In genomic region chr3:144381431-144381980, GRCm38 (mm10) we compare ENCODE assay signal across 9 mouse cellular contexts.
DNase-seq lines count a peak whose midpoint lies in the region; ATAC-seq lines count a peak whose summit lies in the region.
"Had no signal": no experiment of that assay in that cellular context is flagged by ENCODE, and none has a peak within 500 bp of the region (broad histone marks: within the 10 kb centered on the region; RNA-seq: fewer than 3 reads in every experiment).

No protein-coding gene starts in this region.

- 12% methylated on average over 15 of the region's 16 CpGs for WGBS in kidney, embryonic 14.5 days
- WGBS in embryonic facial prominence, embryonic 10.5 days = 39% methylated on average over 16 of the region's 16 CpGs
- WGBS in midbrain, embryonic 13.5 days = 52% methylated on average over 16 of the region's 16 CpGs

- ATAC-seq in kidney, embryonic 14.5 days (ENCODE audit: low FRiP score, low TSS enrichment) = peak; percentile 81
- ATAC-seq in midbrain, embryonic 13.5 days = no peak

- H3K9ac ChIP-seq in kidney, embryonic 14.5 days (ENCODE audit: low read depth, low read length) = no peak overlapping the region
- no peak overlapping the region for H3K9ac ChIP-seq in midbrain, embryonic 13.5 days (replicated peaks)

- peak overlapping the region; percentile 31 for H3K4me3 ChIP-seq in kidney, embryonic 14.5 days (ENCODE audit: low read length)
- peak overlapping the region; percentile 46 for H3K4me3 ChIP-seq in embryonic facial prominence, embryonic 10.5 days
- H3K4me3 ChIP-seq in midbrain, embryonic 13.5 days (replicated peaks) = no peak overlapping the region

- H3K4me1 ChIP-seq in kidney, embryonic 14.5 days (ENCODE audit: control insufficient read depth, insufficient read depth, low read length) = no peaks in the 10 kb centered on the region
- peaks cover 49% of the 10 kb centered on the region for H3K4me1 ChIP-seq in embryonic facial prominence, embryonic 10.5 days
- peaks cover 27% of the 10 kb centered on the region for H3K4me1 ChIP-seq in midbrain, embryonic 13.5 days (replicated peaks)

- H3K9me3 ChIP-seq in kidney, embryonic 14.5 days (ENCODE audit: control insufficient read depth, low read length) = no peaks in the 10 kb centered on the region
- H3K9me3 ChIP-seq in embryonic facial prominence, embryonic 10.5 days = no peaks in the 10 kb centered on the region
- no peaks in the 10 kb centered on the region for H3K9me3 ChIP-seq in midbrain, embryonic 13.5 days
- H3K9me3 ChIP-seq: G1E had no signal

- peak overlapping the region; percentile 53 for H3K4me2 ChIP-seq in kidney, embryonic 14.5 days (replicated peaks; ENCODE audit: low read depth, low read length)
- H3K4me2 ChIP-seq in midbrain, embryonic 13.5 days (replicated peaks) = peak overlapping the region; percentile 51

- H3K36me3 ChIP-seq in kidney, embryonic 14.5 days (ENCODE audit: control insufficient read depth, insufficient read depth, low read length) = no peaks in the 10 kb centered on the region
- no peaks in the 10 kb centered on the region for H3K36me3 ChIP-seq in embryonic facial prominence, embryonic 10.5 days (replicated peaks)
- H3K36me3 ChIP-seq in midbrain, embryonic 13.5 days = no peaks in the 10 kb centered on the region
- H3K36me3 ChIP-seq: G1E had no signal

- no peak for DNase-seq in kidney, postnatal 25 days
- DNase-seq in embryonic facial prominence, embryonic 10.5 days (ENCODE audit: low spot score) = no peak
- peak; percentile 60 for DNase-seq in induced T-regulatory cell, adult 2 months (ENCODE audit: low read depth)
- DNase-seq in cerebellum, postnatal 10 days = no peak
- no peak for DNase-seq in right cerebral cortex, postnatal 10 days (ENCODE audit: low spot score in 2 of 2)
- no peak for DNase-seq in MN1 (ENCODE audit: low spot score)

- peak overlapping the region; percentile 11; the same call in 1 of the 2 replicates for H3K27ac ChIP-seq in kidney, embryonic 14.5 days (ENCODE audit: low read depth, low read length)
- H3K27ac ChIP-seq in embryonic facial prominence, embryonic 10.5 days (replicated peaks) = peak overlapping the region; percentile 73
- H3K27ac ChIP-seq in midbrain, embryonic 13.5 days = no peak overlapping the region

- no peaks in the 10 kb centered on the region for H3K27me3 ChIP-seq in kidney, embryonic 14.5 days (ENCODE audit: control insufficient read depth, insufficient read depth, low read length)
- H3K27me3 ChIP-seq in embryonic facial prominence, embryonic 10.5 days (replicated peaks; ENCODE audit: low read depth, poor library complexity, severe bottlenecking) = 0 out of 2 replicates have a peak, but pooled peaks cover 8% of the 10 kb centered on the region
- H3K27me3 ChIP-seq in midbrain, embryonic 13.5 days = no peaks in the 10 kb centered on the region
